Mouse (Mus musculus) heart, postnatal 25 days (tissue): ENCODE results near the gene Ttc41. TPM values are rescaled to one million over a fixed set of nuclear protein-coding genes. Genes with fewer than 3 reads are reported as not detected.

Experiments used
- DNase-seq: peaks from one replicate; pipeline ENCODE4 v3.0.0; 2022; ENCODE audit warnings: low spot score
- intact Hi-C: fragments of 180-260 bp; cut with DNase I; formaldehyde crosslinking; loops from one replicate; pipeline ENCODE4 v1.15.1; 2025
- microRNA-seq: library from miRNA; unstranded; fragments of <30 nt; microRNA quantifications from one replicate; pipeline ENCODE4 v1.2.0, GENCODE M21; 2022
- total RNA-seq, 2 experiments: library from RNA; stranded (reverse); gene quantifications; 2 replicates each; pipeline ENCODE4 v1.2.3; 2021

The Ttc41 gene
- total RNA-seq, 2 experiments from 2014 or later = 1.4 to 2.0 TPM

- DNase-seq = no peak
Observed at GRCm38 (mm10) chr10:86810612-86811011, 105.0 kb downstream of the Ttc41 start.

GRCm38 (mm10) chr10:86814292-86815131 lies 108.9 kb downstream of the Ttc41 start:
- DNase-seq = no peak
- intact Hi-C loops = loop anchor here (5.0 kb wide), 1 partner anchor 32 kb away; no protein-coding TSS in a partner anchor

More at GRCm38 (mm10) chr10:86810612-86811011, 105.0 kb downstream of the Ttc41 start:
- intact Hi-C loops = no loop called here

DNA sequence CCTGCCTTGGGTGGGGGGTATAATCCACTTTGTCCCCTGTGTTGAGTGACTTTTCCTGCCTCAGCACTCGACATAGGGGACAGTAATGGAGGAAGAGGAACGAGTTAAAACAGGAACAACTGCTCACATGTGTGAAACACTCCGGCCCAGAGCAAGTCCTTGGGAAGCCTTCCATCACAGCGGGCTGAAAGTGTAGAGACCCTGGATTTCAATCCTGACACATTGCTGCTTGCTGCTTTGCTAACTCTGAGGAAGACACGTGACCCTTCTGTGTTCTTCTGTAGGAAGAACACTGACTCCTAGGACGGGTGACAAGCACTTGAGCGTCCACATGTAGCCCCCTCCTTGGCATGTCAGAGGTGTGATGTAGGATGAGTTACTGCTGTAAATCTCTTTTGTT lies 109.5 kb downstream of the Ttc41 start:
- intact Hi-C loops = loop anchor here (5.0 kb wide), 1 partner anchor 33 kb away; no protein-coding TSS in a partner anchor
- no peak for DNase-seq

DNA sequence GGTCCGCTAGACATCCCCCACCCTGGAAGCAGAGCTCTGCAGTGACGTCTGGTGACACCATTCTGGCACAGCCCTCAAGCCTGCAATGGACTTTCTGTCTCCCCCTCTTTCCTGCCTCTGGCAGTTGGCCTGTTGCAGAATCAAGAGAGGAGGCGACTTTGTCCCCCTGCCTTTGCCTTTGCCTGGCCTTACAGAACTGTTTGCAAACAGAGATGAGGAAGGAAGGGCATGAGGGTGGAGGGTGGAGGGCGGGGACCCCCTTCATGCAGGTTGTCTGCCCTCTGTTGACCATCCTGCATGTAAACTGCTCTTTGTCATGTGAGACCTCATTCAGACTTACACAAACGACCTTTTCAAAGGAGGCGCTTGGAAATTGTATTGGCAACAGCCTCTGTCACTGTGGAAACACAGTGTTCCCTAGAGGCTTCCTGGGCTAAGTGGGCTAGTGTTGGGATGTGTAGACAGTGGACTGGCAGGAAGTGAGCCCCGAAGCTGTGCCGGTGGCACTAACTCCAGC lies 114.1 kb downstream of the Ttc41 start:
- intact Hi-C loops = loop anchor here (5.0 kb wide), 1 partner anchor 37 kb away; no protein-coding TSS in a partner anchor
- no peak for DNase-seq

DNA sequence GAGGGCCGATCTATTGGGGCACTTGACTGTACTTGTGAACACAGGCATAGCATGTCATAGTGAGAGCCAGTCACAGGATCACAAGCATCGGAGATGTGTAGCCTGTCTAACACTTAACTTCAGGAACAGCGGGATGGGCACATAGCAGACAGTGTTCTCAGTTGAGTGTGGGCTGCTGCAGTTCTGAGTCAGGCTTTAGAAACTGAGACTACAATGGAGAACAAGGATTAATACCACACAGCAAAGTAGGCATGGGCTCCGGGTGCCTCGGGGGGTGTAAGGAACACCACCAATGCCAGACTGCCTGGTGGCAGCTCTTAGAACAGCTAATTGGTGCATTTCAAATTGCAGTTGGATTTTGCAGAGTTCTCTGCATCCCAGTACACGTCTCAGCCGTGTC lies 115.4 kb downstream of the Ttc41 start:
- intact Hi-C loops = no loop called here
- no peak for DNase-seq

DNA sequence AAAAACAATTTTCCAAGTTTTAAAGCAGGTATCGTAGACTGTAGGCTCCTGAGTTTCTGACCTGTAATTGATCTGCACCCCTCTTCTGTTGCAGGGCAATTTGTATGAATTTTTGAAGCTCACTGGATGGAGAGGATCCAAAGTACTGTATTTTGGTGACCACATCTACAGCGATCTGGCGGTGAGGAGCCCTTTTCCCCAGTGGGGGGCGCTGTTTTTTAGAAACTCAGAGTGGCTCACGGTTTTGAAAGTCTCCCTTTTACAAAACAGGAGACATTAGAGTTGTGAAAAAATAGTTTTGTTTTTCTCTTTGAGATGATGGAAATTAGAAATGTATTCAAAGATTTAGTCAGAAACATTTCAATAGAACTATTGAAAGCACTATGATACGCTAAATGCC lies 118.5 kb downstream of the Ttc41 start:
- intact Hi-C loops = no loop called here
- DNase-seq = no peak

DNA sequence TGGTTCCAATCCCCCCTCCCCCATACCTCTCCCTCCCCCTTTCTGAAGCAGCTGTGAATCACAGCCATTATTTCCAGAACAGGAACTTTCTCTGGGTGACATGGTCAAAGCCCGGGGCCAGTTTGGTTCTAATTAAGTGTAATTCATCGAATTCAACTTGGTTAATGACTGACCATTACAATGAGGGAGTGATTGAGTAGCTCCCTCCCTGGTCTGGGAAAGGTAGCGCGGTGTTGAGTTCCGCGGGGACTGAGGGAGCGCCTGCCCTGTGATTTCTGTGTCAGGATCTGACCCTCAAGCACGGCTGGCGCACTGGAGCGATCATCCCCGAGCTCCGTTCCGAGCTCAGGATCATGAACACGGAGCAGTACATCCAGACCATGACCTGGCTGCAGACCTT lies 119.3 kb downstream of the Ttc41 start:
- DNase-seq = no peak
- intact Hi-C loops = loop anchor here (5.0 kb wide), 1 partner anchor 118 kb away; the partner anchor contains the start of genes Hsp90b1 and Ttc41

- peak; percentile 45 for DNase-seq
- intact Hi-C loops = loop anchor here (5.0 kb wide), 1 partner anchor 119 kb away; the partner anchor contains the start of genes Hsp90b1 and Ttc41
Observed at GRCm38 (mm10) chr10:86825871-86826522, 120.4 kb downstream of the Ttc41 start.

Small RNAs within 50 kb of the gene (microRNA-seq; reads per million reads assigned to microRNA genes)
- gene Gm25745 = not detected

Other genes with a start within 250 kb of the Ttc41 start
- gene Syn3, start 206.9 kb upstream of the Ttc41 start, total RNA-seq = under 1 TPM; 0.44 to 0.53 TPM
- gene Hsp90b1, start 302 bp upstream of the Ttc41 start, total RNA-seq = 100 to 1,000 TPM; 341 to 452 TPM
- 10 to 100 TPM; 12.5 to 13.9 TPM for gene Gm49358, start 58.2 kb downstream of the Ttc41 start, total RNA-seq
- 10 to 100 TPM; 30.2 to 36.5 TPM for gene Nt5dc3, start 73.2 kb downstream of the Ttc41 start, total RNA-seq